Mouse (Mus musculus): Measurements from ENCODE around the gene Plekhs1. TPM values are rescaled to one million over a fixed set of nuclear protein-coding genes. Genes with fewer than 3 reads are reported as not detected.

Gene Plekhs1
- total and polyA plus RNA-seq, 3 experiments = 0.84 to 0.85 TPM; not detected in 1

DNA sequence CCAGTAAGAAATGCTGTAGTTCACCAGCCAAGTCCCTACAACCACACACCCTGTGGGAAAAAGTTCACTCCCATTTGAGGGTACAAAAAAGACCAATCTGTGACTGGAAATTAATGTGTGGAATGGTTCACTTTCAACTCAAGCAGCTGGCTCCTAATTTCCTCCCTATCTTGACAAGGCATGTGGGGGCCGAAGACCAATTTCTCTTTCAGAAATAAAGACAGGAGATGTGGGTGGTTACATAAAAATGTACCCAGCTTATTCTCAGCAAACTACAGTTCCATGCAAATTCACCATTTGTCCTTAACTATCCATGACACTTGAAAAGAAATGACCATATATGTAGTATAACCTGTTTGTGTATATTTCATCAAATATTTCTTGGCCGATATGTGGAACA lies 9.0 kb upstream of the Plekhs1 start:
- TF ChIP-seq ZNF384 (IDR thresholded peaks at IDR 0.05; ENCODE audit: low read depth, low read length) = no peak
- no peak for TF ChIP-seq ZC3H11A (IDR thresholded peaks at IDR 0.05; ENCODE audit: low read depth, low read length)
- no peak for TF ChIP-seq NRF1 (IDR thresholded peaks at IDR 0.05; ENCODE audit: insufficient read depth, low read depth, low read length, poor library complexity, severe bottlenecking)
- TF ChIP-seq TBP (IDR thresholded peaks at IDR 0.05; ENCODE audit: low read depth, low read length) = no peak
- TF ChIP-seq CTCF (IDR thresholded peaks at IDR 0.05 in 2 of 3, conservative IDR thresholded peaks at IDR 0.05 in 1 of 3; ENCODE audit: control insufficient read depth in 1 of 3, insufficient read depth in 1 of 3, low read depth in 2 of 3, low read length in 3 of 3, poor library complexity in 1 of 3, severe bottlenecking in 1 of 3) = no peak
- no peak for TF ChIP-seq RCOR1 (IDR thresholded peaks at IDR 0.05; ENCODE audit: low read depth, low read length)
- no peak for TF ChIP-seq USF2 (IDR thresholded peaks at IDR 0.05; ENCODE audit: borderline replicate concordance in 1 of 2, insufficient read depth in 1 of 2, low read depth in 1 of 2, low read length in 2 of 2)
- TF ChIP-seq POLR2A (IDR thresholded peaks at IDR 0.05; ENCODE audit: control insufficient read depth in 1 of 2, insufficient read depth in 1 of 2, low read depth in 1 of 2, low read length in 2 of 2, poor library complexity in 1 of 2) = no peak
- no peak for TF ChIP-seq NELFE (IDR thresholded peaks at IDR 0.05; ENCODE audit: low read depth, low read length)
- no peak for TF ChIP-seq RAD21 (IDR thresholded peaks at IDR 0.05; ENCODE audit: low read depth, low read length)
- TF ChIP-seq KAT2A (conservative IDR thresholded peaks at IDR 0.05; ENCODE audit: low read depth, low read length) = no peak
- no peak for TF ChIP-seq POLR2AphosphoS5 (IDR thresholded peaks at IDR 0.05; ENCODE audit: borderline replicate concordance, low read depth, low read length)
- TF ChIP-seq MAFK (IDR thresholded peaks at IDR 0.05; ENCODE audit: borderline replicate concordance, low read depth, low read length) = no peak
- no peak for TF ChIP-seq EP300 (IDR thresholded peaks at IDR 0.05; ENCODE audit: low read depth in 1 of 2, low read length in 2 of 2)
- no peak for TF ChIP-seq CHD2 (IDR thresholded peaks at IDR 0.05; ENCODE audit: low read length)
- TF ChIP-seq MAZ (IDR thresholded peaks at IDR 0.05; ENCODE audit: low read depth, low read length) = no peak
- no peak for TF ChIP-seq E2F4 (IDR thresholded peaks at IDR 0.05; ENCODE audit: borderline replicate concordance, low read depth, low read length)
- no peak for TF ChIP-seq MXI1 (IDR thresholded peaks at IDR 0.05; ENCODE audit: low read depth, low read length)
- no peak for TF ChIP-seq TAL1 (IDR thresholded peaks at IDR 0.05; ENCODE audit: low read length)
- no peak for TF ChIP-seq POLR2AphosphoS2 (IDR thresholded peaks at IDR 0.05; ENCODE audit: low read length)
- Histone ChIP-seq H3K27me3 (ENCODE audit: control insufficient read depth in 1 of 2, insufficient read depth in 2 of 2, low read length in 2 of 2) (no peaks in the 10 kb centered on the region), H3K36me3 (ENCODE audit: control insufficient read depth in 1 of 2, insufficient read depth in 2 of 2, low read length in 2 of 2) (peaks cover 0 to 5% of the 10 kb centered on the region in 2 experiments; a peak in 2 of 4 replicates), H3K27ac (ENCODE audit: control insufficient read depth, low read depth, low read length) (no peak overlapping the region), H3K9me3 (replicated peaks; ENCODE audit: insufficient read depth, low read length) (no peaks in the 10 kb centered on the region), H3K9ac (ENCODE audit: control insufficient read depth, low read depth, low read length, poor library complexity, severe bottlenecking) (no peak overlapping the region), H3K4me1 (ENCODE audit: control insufficient read depth in 1 of 2, insufficient read depth in 2 of 2, low read length in 2 of 2) (peaks cover 5 to 12% of the 10 kb centered on the region in 2 experiments), H3K4me3 (ENCODE audit: control insufficient read depth in 1 of 2, insufficient read depth in 1 of 2, low read depth in 2 of 2, low read length in 2 of 2) (no peak overlapping the region), H3K79me2 (ENCODE audit: control insufficient read depth, insufficient read depth, low read length, poor library complexity) (no peaks in the 10 kb centered on the region)
- no peak for DNase-seq (ENCODE audit: low read depth, low spot score)

GRCm38 (mm10) chr19:56454862-56455261 lies 6.6 kb upstream of the Plekhs1 start:
- H3K4me1 ChIP-seq (ENCODE audit: control insufficient read depth in 1 of 2, insufficient read depth in 2 of 2, low read length in 2 of 2) = peaks cover 28 to 34% of the 10 kb centered on the region in 2 experiments
- no peak for TF ChIP-seq JUND (IDR thresholded peaks at IDR 0.05; ENCODE audit: low read depth, low read length)
- TF ChIP-seq MAX (IDR thresholded peaks at IDR 0.05; ENCODE audit: low read length) = no peak
- TF ChIP-seq UBTF (IDR thresholded peaks at IDR 0.05; ENCODE audit: borderline replicate concordance, insufficient read depth, low read depth, low read length) = no peak
- no peak for TF ChIP-seq E2F4 (IDR thresholded peaks at IDR 0.05; ENCODE audit: borderline replicate concordance, low read depth, low read length)
- no peak for TF ChIP-seq MAFK (IDR thresholded peaks at IDR 0.05; ENCODE audit: borderline replicate concordance, low read depth, low read length)
- no peak for TF ChIP-seq SIN3A (IDR thresholded peaks at IDR 0.05; ENCODE audit: low read length)
- TF ChIP-seq POLR2A (IDR thresholded peaks at IDR 0.05; ENCODE audit: control insufficient read depth in 1 of 2, insufficient read depth in 1 of 2, low read depth in 1 of 2, low read length in 2 of 2, poor library complexity in 1 of 2) = no peak
- no peak for TF ChIP-seq HCFC1 (IDR thresholded peaks at IDR 0.05; ENCODE audit: low read depth, low read length)
- TF ChIP-seq SMC3 (IDR thresholded peaks at IDR 0.05; ENCODE audit: low read depth, low read length) = no peak
- no peak for TF ChIP-seq MYC (IDR thresholded peaks at IDR 0.05; ENCODE audit: low read depth, low read length)
- no peak for TF ChIP-seq RCOR1 (IDR thresholded peaks at IDR 0.05; ENCODE audit: low read depth, low read length)
- TF ChIP-seq ZKSCAN1 (IDR thresholded peaks at IDR 0.05; ENCODE audit: low read depth, low read length) = no peak
- TF ChIP-seq TAL1 (IDR thresholded peaks at IDR 0.05; ENCODE audit: low read length) = no peak
- no peak for TF ChIP-seq GABPA (IDR thresholded peaks at IDR 0.05; ENCODE audit: low read depth, low read length)
- TF ChIP-seq GATA1 (IDR thresholded peaks at IDR 0.05; ENCODE audit: low read depth, low read length) = no peak
- TF ChIP-seq MXI1 (IDR thresholded peaks at IDR 0.05; ENCODE audit: low read depth, low read length) = no peak
- no peak for TF ChIP-seq TBP (IDR thresholded peaks at IDR 0.05; ENCODE audit: low read depth, low read length)
- TF ChIP-seq KAT2A (conservative IDR thresholded peaks at IDR 0.05; ENCODE audit: low read depth, low read length) = no peak
- no peak for TF ChIP-seq MYB (IDR thresholded peaks at IDR 0.05; ENCODE audit: low read depth, low read length)
- no peak for TF ChIP-seq POLR2AphosphoS5 (IDR thresholded peaks at IDR 0.05; ENCODE audit: borderline replicate concordance, low read depth, low read length)
- H3K27me3 ChIP-seq (ENCODE audit: control insufficient read depth in 1 of 2, insufficient read depth in 2 of 2, low read length in 2 of 2) = no peaks in the 10 kb centered on the region
- peaks cover 0 to 26% of the 10 kb centered on the region in 2 experiments; a peak in 2 of 4 replicates for H3K36me3 ChIP-seq (ENCODE audit: control insufficient read depth in 1 of 2, insufficient read depth in 2 of 2, low read length in 2 of 2)
- H3K4me3 ChIP-seq (ENCODE audit: control insufficient read depth in 1 of 2, insufficient read depth in 1 of 2, low read depth in 2 of 2, low read length in 2 of 2) = no peak overlapping the region
- no peak overlapping the region for H3K27ac ChIP-seq (ENCODE audit: control insufficient read depth, low read depth, low read length)
- DNase-seq (ENCODE audit: low read depth, low spot score) = no peak
- H3K9me3 ChIP-seq (replicated peaks; ENCODE audit: insufficient read depth, low read length) = no peaks in the 10 kb centered on the region
- no peaks in the 10 kb centered on the region for H3K79me2 ChIP-seq (ENCODE audit: control insufficient read depth, insufficient read depth, low read length, poor library complexity)
- no peak overlapping the region for H3K9ac ChIP-seq (ENCODE audit: control insufficient read depth, low read depth, low read length, poor library complexity, severe bottlenecking)
